Mouse (Mus musculus) NIH3T3 (cell line): Measurements from ENCODE around the gene Gm45234.

Experiments
- DNase-seq: peaks from one replicate; pipeline ENCODE4 v3.0.0-alpha.2; 2012; ENCODE audit warnings: low read depth

Gene Gm45234

GRCm38 (mm10) chr6:124767536-124767919 lies 11.7 kb upstream of the Gm45234 start:
- DNase-seq: no peak

- no peak for DNase-seq
Measured at GRCm38 (mm10) chr6:124765951-124766350, 10.1 kb upstream of the Gm45234 start.

DNA sequence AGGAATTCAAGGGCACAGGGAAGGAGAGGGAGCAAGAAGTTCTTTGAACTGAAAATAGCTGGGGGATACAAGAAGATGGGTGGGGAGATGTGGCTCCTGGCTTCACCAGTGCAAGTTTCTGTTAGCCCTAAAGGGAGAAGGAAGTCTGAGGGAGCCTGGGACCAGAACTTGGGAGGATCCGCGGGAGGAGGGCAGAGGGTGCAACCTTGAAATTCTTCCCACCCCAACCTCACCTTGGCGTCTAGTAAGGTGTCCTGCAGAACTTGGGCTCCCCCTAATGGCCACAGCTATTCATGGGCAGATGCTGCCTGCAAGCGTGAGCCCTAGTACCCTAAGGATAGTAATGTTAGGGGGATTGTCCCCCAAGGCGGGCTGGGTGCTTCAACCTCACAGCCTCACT lies 3.4 kb upstream of the Gm45234 start:
- peak; percentile 92 for DNase-seq

GRCm38 (mm10) chr6:124758849-124759232 lies 3.0 kb upstream of the Gm45234 start:
- no peak for DNase-seq

DNA sequence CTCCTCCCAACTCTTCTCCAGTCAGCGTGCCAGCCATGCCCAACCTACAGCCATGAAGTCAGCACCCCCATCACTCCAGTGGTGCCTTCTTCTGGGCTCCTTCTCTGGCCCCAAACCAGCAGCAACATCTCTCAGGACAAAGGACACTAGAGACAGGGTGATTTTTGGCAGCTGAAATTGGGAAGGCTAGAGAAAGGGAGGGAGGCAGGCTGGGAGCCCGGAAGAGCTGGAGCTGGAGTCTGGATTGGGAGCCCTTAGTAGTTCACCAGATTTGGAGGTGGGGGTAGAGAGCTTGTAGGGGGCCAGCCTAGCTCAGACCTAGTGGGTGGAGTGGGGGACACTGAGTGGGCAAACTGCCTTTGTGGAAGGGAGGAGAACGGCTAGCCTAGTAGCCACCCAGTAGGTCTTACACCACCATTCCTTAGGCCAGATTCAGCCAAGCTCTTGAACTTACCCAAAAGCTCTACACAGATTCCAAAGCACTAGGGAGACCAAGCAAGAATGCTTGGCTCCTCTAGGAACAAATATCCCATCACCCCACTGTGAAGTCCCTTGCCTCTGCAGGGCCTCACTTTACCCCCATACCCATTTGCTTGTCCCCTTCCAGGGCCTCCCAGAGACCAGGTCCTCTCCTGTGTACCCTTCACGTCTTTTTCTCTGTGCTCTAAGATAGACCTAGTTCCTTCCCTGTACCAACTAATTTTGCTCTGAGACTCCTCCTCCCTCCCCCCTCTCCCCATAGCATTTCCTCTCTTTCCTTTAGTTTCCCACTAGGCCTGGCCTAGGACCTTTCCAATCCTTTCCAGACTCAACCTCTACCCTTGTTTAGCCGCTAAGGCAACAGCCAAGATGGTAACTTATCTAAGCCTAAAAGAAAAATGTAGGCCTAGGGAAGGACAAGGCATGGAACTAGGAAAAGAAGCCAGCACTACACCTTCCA lies 2.4 kb upstream of the Gm45234 start:
- peak; percentile 85 for DNase-seq

GRCm38 (mm10) chr6:124757351-124757880 lies 1.6 kb upstream of the Gm45234 start:
- DNase-seq: no peak

DNA sequence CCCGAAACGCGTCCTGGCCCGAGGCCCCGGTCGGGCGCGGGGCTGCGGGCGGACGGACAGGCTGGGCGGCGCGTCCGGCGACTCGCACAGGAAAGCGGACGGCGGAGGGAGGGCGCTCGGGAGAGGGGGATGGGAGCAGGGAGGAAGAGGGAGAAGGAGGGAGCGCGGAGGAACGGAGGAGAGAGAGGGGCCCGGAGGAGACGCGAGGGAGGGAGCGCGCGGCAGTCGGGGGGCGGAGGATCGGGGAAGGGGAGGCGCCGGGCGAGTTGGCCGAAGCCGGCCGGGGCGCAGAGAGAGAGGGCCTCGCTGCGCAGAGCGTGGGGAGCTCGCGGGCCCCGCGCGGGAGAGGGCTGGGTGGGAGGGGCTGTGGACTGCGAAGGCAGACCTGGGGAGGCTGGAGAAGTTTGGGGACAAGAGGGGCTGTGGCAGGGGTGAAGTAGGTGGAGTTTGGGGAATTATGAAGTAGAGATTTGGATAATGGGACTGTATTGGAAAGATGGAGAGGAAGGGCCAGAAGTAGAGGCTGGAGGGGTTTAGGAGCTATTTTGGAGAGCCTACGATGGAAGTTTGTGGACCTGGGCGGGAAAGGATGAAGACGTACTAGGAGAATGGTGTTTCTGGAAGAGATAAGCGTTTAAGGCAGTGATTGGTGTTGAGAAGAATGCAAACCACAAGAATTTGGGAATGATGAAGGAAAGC lies 980 bp upstream of the Gm45234 start:
- peak; percentile 94 for DNase-seq

DNA sequence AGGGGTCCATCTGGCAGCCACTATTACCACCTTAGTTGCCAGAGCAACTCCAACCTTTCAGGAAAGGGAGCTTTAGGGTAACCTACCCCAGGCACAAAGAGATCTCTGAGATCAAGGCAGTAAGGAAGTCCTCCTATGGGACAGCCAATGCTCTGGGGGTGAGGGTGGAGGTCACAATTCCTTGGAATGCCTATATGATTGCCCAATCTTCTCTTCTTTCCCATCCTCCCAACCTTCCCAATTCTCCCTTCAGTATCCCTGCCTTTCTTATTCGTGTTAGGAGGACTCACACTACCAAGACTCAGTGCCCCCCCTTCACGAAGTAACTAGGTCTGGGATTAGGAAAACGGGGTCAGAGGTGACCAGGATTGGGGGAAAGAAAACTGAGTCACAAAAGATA lies 515 bp downstream of the Gm45234 start:
- DNase-seq: peak; percentile 50

DNA sequence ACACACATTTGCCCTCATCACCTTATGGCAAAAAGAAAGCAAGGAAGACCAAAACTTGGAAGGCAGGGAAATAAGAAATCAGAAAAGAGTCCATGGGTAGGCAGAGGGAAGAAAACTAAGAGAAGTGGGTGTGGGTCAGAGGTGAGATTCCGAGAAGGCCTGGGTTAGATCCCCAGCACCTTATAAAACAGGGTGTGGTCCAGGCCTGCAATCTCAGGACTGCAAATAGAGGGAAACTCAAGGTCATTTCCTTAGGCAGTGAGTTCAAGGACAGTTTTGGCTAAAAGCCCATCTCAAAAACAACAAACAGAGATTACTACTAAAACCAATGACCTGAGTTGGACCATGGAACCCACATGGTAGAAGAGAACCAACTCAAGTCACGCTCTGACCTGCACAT lies 2.0 kb downstream of the Gm45234 start:
- no peak for DNase-seq

DNA sequence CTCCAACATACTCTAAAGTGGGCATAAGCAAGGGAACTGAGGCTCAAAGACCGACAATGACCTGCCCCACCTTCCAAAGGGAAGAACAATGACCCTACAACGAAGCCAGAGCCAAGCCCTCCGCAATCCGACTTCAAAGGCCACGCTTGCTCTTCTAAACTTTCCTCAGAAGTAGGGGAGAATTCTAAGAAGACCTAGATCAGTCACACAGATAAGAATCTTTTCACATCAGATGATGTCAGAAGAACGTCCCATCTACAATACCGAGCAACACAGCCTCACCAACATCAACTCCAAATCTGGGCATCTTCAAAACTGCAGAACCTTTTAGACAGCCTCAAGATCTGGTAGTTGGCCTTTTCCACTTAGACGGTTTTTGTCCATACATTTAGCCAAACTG lies 5.4 kb downstream of the Gm45234 start:
- DNase-seq: no peak

DNA sequence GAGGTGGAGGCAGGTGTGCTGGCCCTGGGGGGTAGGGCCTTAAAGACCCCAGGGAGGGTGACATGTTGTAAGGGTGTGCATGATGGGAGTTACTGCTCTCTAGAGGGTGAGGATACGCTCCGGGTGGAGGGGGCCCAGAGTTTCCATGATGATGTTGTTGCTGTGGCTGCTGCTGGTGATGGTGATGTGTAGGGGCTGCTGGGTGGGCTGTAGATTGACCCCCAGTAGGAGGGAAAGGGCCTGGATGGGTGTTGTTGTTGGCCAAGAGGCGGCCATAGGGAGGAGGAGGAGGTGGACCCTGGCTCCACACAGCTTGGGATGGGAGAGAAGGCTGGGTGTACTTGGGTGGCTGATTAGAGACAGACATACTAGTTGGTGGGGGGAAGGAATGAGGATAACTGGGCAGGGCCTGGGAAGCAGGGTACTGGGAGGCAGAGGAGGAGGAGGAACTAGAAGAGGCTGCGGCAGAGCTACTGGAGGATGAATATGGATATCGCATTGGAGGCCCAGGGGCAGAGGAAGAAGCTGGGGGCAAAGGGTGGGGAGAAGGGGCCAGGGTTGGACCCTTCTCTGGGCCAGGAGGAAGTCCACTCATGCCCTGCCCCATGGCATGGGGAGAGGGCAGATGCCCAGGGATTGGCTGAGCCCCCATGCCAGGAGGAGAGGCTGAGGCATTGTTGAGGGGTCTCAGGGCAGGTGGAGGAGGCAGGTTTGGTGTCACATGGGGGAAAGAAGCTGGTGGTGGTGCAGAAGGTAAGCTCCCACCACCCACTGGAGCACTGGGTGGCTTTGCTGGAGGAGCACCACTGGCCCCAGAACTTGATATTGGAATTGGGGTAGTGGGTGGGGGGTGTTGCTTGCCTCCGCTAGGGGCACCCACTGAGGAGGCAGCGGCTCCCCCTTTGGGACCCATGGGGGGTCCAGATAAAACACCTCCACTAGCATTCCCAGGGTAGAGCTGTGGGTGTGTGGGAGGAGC lies 8.9 kb downstream of the Gm45234 start:
- no peak for DNase-seq

DNA sequence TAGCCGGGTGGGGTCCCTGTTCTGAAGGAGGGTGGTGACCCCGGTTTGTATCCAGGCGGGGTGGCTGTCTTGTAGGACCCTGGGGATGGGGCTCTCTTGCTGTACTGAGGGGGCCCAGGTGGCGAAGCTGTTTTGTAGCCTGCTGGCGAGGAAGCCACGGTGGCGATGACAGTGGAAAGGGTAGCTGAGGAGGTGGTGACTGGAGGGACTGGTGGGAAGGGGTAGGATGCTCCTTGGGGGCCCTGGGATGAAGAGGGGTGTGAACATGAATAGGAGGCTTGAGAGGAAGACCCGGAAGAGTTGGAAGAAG lies 9.6 kb downstream of the Gm45234 start:
- no peak for DNase-seq

- DNase-seq: peak; percentile 86
Measured at GRCm38 (mm10) chr6:124745490-124746295, 10.1 kb downstream of the Gm45234 start.

DNA sequence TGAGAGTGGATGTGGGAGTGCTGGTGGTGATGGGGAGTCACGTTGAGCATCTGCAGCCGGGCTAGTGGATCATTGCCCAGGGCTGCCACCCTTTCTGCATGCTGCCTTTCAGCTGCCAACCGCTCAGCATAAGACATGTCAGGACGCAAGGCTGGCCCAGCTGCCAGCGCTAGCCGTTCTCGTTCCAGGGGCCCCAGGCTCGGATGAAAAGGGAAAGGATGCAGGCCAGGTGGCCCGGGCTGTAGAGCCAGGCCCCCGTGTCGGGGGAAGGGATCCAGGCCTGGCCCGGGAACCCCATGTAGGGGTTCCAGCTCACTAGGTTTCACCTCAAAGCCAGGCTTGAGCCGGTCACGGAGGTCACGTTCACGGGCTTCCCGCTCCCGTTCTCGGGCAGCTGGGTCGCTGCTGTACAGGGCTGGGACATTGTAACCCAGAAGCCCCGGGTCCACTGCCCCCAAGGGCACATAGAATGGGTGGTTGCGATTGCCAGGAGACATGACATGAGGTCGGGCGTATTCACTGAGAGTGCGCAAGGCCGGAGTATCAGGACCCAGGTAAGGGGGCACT lies 11.0 kb downstream of the Gm45234 start:
- no peak for DNase-seq

DNA sequence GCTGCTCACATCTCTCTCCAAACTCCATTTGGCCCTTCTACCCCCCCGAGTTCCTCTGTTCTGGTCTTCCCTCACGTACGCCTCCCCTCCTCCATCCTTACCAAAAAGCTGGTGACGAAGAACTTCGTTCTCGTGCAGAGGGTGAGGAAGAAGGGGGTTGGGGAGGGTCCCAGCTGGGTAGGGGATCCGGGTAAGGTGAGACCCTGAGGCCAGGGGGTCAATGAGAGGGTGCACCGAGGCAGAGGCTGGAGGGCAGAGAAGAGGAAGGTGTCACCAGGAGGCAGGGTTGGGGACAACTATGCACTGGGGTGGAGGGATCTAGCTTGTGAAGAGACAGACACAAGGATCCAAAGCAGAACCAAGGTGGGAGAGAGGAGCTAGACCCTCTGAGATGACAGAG lies 12.2 kb downstream of the Gm45234 start:
- DNase-seq: no peak

GRCm38 (mm10) chr6:124742839-124743514 lies 12.8 kb downstream of the Gm45234 start:
- DNase-seq: no peak

- no peak for DNase-seq
Measured at GRCm38 (mm10) chr6:124741842-124742241, 14.0 kb downstream of the Gm45234 start.

DNA sequence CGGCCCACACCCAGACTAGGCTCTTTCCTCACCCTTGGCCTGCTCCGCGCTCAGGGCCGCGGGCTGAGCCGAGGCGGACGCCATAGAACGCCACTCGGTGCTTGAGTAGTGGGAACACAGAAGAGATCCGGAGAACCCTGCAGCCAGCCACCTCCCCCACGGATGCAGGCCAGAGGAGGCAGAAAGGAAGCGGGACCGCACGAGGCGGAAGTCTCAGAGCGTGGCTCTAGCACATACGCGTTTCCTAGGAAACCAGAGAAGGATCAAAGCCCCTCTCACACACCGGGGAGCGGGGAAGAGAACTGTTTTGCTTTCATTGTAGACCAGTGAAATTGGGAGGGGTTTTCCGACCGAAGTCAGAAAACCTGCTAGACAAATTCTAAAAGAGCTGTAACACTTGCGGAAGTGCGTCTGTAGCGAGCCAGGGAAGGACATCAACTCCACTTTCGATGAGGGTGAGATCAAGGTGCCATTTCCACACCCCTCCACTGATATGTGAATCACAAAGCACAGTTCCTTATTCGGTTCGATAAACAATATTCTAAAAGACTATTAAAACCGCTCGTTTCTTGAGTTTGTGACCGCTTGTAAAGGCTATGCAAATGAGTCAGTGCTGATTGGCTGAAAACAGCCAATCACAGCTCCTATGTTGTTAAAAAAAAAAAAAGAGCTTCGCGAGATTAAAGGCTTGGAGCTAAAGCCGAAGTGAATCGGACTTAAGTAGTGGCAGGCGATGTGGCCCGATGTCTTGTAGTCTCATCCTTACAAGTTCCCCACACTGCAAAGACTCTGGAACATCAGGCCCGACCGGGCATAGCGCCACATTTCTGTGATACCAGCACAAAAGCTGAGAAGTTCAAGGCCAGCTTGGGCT lies 14.7 kb downstream of the Gm45234 start, which contains the start of gene Grcc10:
Gene Grcc10 (minus strand): TSS at position 487 of the 874 bp plus-strand sequence.
- peak; percentile 94 for DNase-seq
